Mouse (Mus musculus) forebrain, postnatal 0 days (tissue): Measurements from ENCODE around the gene Gm37240. TPM values are rescaled to one million over a fixed set of nuclear protein-coding genes. Genes with fewer than 3 reads are reported as not detected.

ENCODE experiments used
- ATAC-seq: fragments of 200-750 bp; cut with Nextera tagmentation; 2 replicates; pipeline ENCODE4 v1.8.0; 2017; ENCODE audit warnings: mild to moderate bottlenecking, moderate library complexity
- DNase-seq: peaks from one replicate; pipeline ENCODE4 v3.0.0-alpha.2; 2015
- H3K27ac ChIP-seq: fragments of 300-500 bp; sonication (generic); 2 replicates; pipeline ENCODE4 v1.5.1; 2014; ENCODE audit warnings: low read depth, mild to moderate bottlenecking, antibody characterized with exemption, low read length, moderate library complexity, mixed read lengths
- H3K27me3 ChIP-seq: fragments of 300-500 bp; sonication (generic); 2 replicates; pipeline ENCODE4 v1.6.1; 2014; ENCODE audit warnings: mild to moderate bottlenecking, low read length, mixed read lengths; ENCODE audit not compliant: insufficient read depth
- H3K36me3 ChIP-seq: fragments of 300-500 bp; sonication (generic); 2 replicates; pipeline ENCODE4 v1.6.1; 2014; ENCODE audit warnings: mild to moderate bottlenecking, moderate library complexity; ENCODE audit not compliant: insufficient read depth
- H3K4me1 ChIP-seq: fragments of 300-500 bp; sonication (generic); 2 replicates; pipeline ENCODE4 v1.6.1; 2014; ENCODE audit warnings: antibody characterized with exemption; ENCODE audit not compliant: insufficient read depth
- H3K4me2 ChIP-seq: fragments of 300-500 bp; sonication (generic); 2 replicates; pipeline ENCODE4 v1.6.1; 2014; ENCODE audit warnings: low read depth, mild to moderate bottlenecking, moderate library complexity
- H3K4me3 ChIP-seq: fragments of 300-500 bp; sonication (generic); 2 replicates; pipeline ENCODE4 v1.5.1; 2014; ENCODE audit warnings: low read depth, low read length, mixed read lengths
- H3K9ac ChIP-seq: fragments of 300-500 bp; sonication (generic); 2 replicates; pipeline ENCODE4 v1.6.1; 2014; ENCODE audit warnings: mild to moderate bottlenecking
- H3K9me3 ChIP-seq: fragments of 300-500 bp; sonication (generic); 2 replicates; pipeline ENCODE4 v1.6.1; 2016; ENCODE audit warnings: low read length
- CTCF ChIP-seq: sonication (generic); IDR thresholded peaks from 2 replicates; pipeline ENCODE4 v1.5.1; 2016; ENCODE audit warnings: antibody characterized with exemption, control low read depth, low read depth
- WGBS: fragments of 180-500 bp; shearing (Covaris S2); extraction: QIAGEN DNeasy Blood & Tissue Kit; methylation state at CpG from one replicate; pipeline ENCODE4 v1.1.7; 2014; 5-methylcytosine and 5-hydroxymethylcytosine counted together
- polyA plus RNA-seq: library from polyadenylated mRNA; unstranded; fragments of >200 nt; fragmentation: Nextera tagmentation; extraction: Ambion mirVana; gene quantifications from 2 replicates; pipeline ENCODE4 v1.2.1, GENCODE M21; 2015
- total RNA-seq: library from RNA; depleted of rRNA; stranded (reverse); fragments of >200 nt; gene quantifications from 2 replicates; pipeline ENCODE4 v1.2.3, GENCODE M21; 2014

Gm37240 gene
- total and polyA plus RNA-seq, 2 experiments from 2014 or later: 0.67 to 1.2 TPM

DNA sequence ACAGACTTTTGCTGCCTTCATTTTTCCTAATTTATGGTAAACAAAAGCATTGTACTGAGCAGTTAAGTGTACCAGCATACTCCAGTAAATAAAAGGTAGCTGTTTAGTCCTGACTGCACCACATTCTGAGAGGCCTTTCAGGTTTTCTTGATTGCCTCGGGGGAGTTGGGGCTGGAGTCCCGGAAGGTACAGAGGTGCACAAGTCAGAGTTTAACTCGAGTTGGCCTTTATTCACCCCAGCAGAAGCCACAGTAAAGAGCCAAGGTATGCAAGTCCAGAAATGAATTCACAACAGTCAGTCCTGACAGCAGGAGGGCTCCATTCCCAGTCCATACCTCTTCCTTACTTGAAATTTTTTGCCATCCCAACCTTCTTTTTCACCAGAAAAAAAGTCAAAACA is 148.7 kb downstream of the Gm37240 start:
- 68% methylated on average over 3 of the region's 3 CpGs for WGBS

GRCm38 (mm10) chr3:85733939-85734729 is 153.2 kb downstream of the Gm37240 start:
- no peak overlapping the region for H3K4me3 ChIP-seq
- DNase-seq (no peak), ATAC-seq (no peak)
- H3K4me1 ChIP-seq: no peaks in the 10 kb centered on the region
- no peak overlapping the region for H3K27ac ChIP-seq
- no peaks in the 10 kb centered on the region for H3K36me3 ChIP-seq
- no peaks in the 10 kb centered on the region for H3K9me3 ChIP-seq
- no peaks in the 10 kb centered on the region for H3K27me3 ChIP-seq
- H3K9ac ChIP-seq: no peak overlapping the region
- H3K4me2 ChIP-seq: no peak overlapping the region
- 74% methylated on average over 5 of the region's 5 CpGs for WGBS
- peak; percentile 33; the same call in 1 of the 2 replicates for TF ChIP-seq CTCF

More for the DNA sequence above, 148.7 kb downstream of the Gm37240 start:
- Histone ChIP-seq H3K9ac (no peak overlapping the region), H3K27ac (no peak overlapping the region), H3K4me3 (no peak overlapping the region), H3K36me3 (no peaks in the 10 kb centered on the region), H3K4me1 (no peaks in the 10 kb centered on the region), H3K27me3 (no peaks in the 10 kb centered on the region), H3K9me3 (no peaks in the 10 kb centered on the region), H3K4me2 (no peak overlapping the region)
- DNase-seq (no peak), ATAC-seq (no peak)
- no peak for TF ChIP-seq CTCF

DNA sequence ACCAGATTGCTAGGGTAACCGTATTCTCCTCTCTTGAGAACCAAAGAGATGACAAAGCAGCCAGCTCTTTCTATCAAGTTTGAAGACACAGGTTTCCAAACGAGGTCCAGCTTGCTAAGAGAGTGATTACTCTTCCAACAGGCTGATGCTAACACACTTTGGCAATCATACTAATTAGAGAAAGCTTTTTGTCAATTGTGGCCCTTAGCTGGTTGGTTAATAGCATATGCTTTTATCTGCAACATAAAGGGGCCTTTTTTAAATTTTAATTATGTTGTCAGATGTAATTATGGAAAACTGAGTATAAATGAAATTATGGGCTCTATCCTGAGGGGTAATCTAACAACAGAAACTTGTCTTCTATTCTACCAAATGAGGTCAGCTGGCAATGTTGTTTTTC is 160.1 kb downstream of the Gm37240 start:
- H3K4me3 ChIP-seq: no peak overlapping the region
- DNase-seq (no peak), ATAC-seq (no peak)
- H3K4me2 ChIP-seq: no peak overlapping the region
- no peaks in the 10 kb centered on the region for H3K36me3 ChIP-seq
- H3K9ac ChIP-seq: no peak overlapping the region
- WGBS: 20% methylated on average over 2 of the region's 2 CpGs
- no peak for TF ChIP-seq CTCF
- no peak overlapping the region for H3K27ac ChIP-seq
- no peaks in the 10 kb centered on the region for H3K9me3 ChIP-seq
- H3K27me3 ChIP-seq: no peaks in the 10 kb centered on the region
- H3K4me1 ChIP-seq: no peaks in the 10 kb centered on the region

DNA sequence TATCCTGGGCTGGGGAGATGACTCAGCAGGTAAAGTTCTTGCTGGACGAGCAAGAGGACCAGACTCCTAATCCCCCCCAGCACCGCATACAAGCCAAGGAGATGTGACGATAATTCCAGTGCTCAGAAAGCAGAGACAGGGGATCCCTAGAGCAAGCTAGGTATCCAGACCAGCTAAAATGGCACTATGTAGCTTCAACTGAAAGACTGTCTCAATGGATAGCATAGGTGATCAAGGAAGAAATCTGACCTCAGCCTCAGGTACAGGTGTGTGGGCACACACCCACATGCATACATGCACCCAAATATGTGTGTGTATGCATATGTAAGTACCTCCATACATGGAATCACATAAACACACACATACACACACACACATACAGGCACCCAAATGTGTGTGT is 161.3 kb downstream of the Gm37240 start:
- Histone ChIP-seq H3K9ac (no peak overlapping the region), H3K4me3 (no peak overlapping the region), H3K4me1 (no peaks in the 10 kb centered on the region), H3K9me3 (no peaks in the 10 kb centered on the region), H3K27me3 (no peaks in the 10 kb centered on the region), H3K36me3 (no peaks in the 10 kb centered on the region), H3K4me2 (no peak overlapping the region), H3K27ac (no peak overlapping the region)
- no peak for TF ChIP-seq CTCF
- ATAC-seq (no peak), DNase-seq (no peak)
- 88% methylated on average over 3 of the region's 3 CpGs for WGBS

DNA sequence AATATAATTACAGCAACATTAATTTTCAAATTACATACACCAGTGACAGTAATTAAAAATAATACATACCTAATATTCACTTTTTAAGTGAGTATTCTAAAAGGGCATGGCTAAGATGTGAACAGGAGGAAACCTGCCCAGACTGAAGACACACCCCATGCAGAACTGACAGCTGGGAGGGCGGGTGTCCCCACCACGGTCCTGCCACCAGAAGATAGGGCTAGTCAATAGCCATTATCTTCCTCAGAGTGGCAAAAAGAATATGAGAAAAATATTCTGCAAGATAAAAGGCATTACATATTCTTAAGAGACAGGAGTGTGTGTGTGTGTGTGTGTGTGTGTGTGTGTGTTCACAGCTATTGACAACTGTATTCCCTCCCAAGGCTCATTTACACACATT is 162.2 kb downstream of the Gm37240 start:
- Histone ChIP-seq H3K36me3 (no peaks in the 10 kb centered on the region), H3K27me3 (no peaks in the 10 kb centered on the region), H3K9ac (no peak overlapping the region), H3K4me1 (no peaks in the 10 kb centered on the region), H3K4me3 (no peak overlapping the region), H3K4me2 (no peak overlapping the region), H3K9me3 (no peaks in the 10 kb centered on the region), H3K27ac (no peak overlapping the region)
- no peak for ATAC-seq
- WGBS: 71% methylated on average over 2 of the region's 2 CpGs
- no peak for DNase-seq
- TF ChIP-seq CTCF: no peak

GRCm38 (mm10) chr3:85722581-85722980 is 164.7 kb downstream of the Gm37240 start:
- no peak for DNase-seq
- H3K4me1 ChIP-seq: no peaks in the 10 kb centered on the region
- no peak for TF ChIP-seq CTCF
- H3K27ac ChIP-seq: no peak overlapping the region
- no peaks in the 10 kb centered on the region for H3K27me3 ChIP-seq
- WGBS: 90% methylated on average over 6 of the region's 6 CpGs
- no peak overlapping the region for H3K4me3 ChIP-seq
- no peak overlapping the region for H3K4me2 ChIP-seq
- H3K9ac ChIP-seq: no peak overlapping the region
- no peaks in the 10 kb centered on the region for H3K36me3 ChIP-seq
- no peaks in the 10 kb centered on the region for H3K9me3 ChIP-seq
- ATAC-seq: no peak

DNA sequence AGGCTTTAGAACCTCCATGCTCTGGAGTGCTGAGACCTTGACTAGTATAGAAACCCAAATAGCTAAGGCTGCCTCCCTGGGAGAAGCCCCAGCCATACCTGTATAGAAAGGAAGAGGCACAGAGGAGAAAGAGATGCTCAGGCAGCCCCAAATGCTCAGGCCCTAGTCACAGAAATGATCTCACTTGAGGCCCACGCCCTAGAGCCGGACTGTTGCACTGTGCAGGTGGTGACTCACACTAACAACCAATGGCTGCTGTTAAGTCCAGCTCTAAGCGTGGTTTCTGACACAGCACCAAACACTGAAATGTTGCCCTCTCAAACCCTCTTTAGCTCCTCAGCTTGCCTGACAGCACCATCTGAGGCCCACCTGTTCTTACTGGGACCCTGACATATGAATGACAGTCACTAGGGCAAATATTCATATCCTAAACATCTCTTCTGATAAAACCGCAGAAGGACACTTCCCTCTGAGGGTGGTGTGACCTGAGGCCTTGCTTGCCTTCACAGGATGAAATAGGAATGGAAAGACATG is 171.5 kb downstream of the Gm37240 start:
- 83% methylated on average over 4 of the region's 4 CpGs for WGBS
- Histone ChIP-seq H3K9ac (no peak overlapping the region), H3K36me3 (no peaks in the 10 kb centered on the region), H3K27ac (no peak overlapping the region), H3K4me1 (no peaks in the 10 kb centered on the region), H3K4me3 (no peak overlapping the region), H3K27me3 (no peaks in the 10 kb centered on the region), H3K9me3 (no peaks in the 10 kb centered on the region), H3K4me2 (no peak overlapping the region)
- DNase-seq (no peak), ATAC-seq (no peak)
- no peak for TF ChIP-seq CTCF
